Mouse (Mus musculus): ENCODE results near the gene Cpeb4. TPM values are rescaled to one million over a fixed set of nuclear protein-coding genes. Genes with fewer than 3 reads are reported as not detected.

Gene Cpeb4
- polyA plus RNA-seq, 1 experiment from 2014 or later = 3.5 TPM

DNA sequence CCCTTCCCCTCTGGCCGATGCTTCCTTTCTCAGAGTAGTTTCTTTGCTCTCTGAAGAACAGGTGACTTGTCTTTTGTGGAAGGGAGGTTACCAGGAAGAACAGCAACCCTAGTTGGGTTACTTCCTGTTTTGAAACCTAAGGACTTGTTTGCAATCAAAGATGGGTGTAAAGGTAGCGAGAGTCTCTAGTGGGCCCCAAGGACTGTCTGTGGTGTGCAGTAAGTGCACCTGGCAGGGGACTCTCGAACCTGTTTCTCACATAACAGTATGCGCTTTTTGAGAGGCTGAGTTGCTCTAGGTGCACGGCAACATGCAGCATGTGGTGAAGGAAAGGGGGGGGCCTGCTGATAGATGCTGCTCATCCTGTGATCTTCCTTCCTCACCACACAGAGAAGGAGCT is 40.0 kb upstream of the Cpeb4 start:
- no peak for ATAC-seq (ENCODE audit: low read depth)
- WGBS = 75% methylated on average over 5 of the region's 5 CpGs
- no peak overlapping the region for H3K9ac ChIP-seq (ENCODE audit: low read length)
- no peaks in the 10 kb centered on the region for H3K9me3 ChIP-seq (ENCODE audit: control insufficient read depth, low read length)
- H3K36me3 ChIP-seq (ENCODE audit: control insufficient read depth, insufficient read depth, low read length) = no peaks in the 10 kb centered on the region
- no peaks in the 10 kb centered on the region for H3K27me3 ChIP-seq (ENCODE audit: control insufficient read depth, insufficient read depth, low read depth, low read length)
- peaks cover 3% of the 10 kb centered on the region; the same call in 1 of the 2 replicates for H3K4me1 ChIP-seq (replicated peaks; ENCODE audit: control insufficient read depth, insufficient read depth, low read length)
- no peak overlapping the region for H3K27ac ChIP-seq (ENCODE audit: low read length)
- no peak overlapping the region for H3K4me3 ChIP-seq (ENCODE audit: low read length)
- H3K4me2 ChIP-seq (ENCODE audit: low read depth, low read length) = no peak overlapping the region

DNA sequence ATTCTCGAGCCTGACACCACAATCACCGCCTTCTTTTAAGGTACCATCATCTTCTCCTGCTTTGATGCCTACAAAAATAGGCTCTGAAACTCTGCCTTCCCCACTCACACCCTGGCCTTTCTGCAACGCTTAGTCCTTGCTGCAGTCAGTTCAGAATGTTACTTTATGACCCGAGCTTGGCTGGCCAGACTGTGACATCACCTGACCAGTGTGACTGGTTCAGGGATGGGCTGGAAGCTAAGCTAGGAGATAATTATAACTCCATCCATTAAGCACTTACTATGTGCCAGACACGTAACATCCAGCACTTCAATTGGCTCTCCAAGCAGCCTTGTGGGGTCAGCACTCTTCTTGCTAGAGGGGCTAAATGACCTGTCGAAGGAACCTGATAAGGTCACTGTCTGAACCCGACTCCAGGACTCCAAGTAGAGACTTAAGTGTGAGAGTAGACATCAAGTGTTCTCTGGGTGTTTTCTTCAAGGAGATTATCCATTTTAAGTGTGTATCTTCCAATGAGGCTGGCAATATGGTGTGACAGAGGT is 39.5 kb upstream of the Cpeb4 start:
- 60% methylated on average over 7 of the region's 7 CpGs for WGBS
- peaks cover 3% of the 10 kb centered on the region; the same call in 1 of the 2 replicates for H3K4me1 ChIP-seq (replicated peaks; ENCODE audit: control insufficient read depth, insufficient read depth, low read length)

DNA sequence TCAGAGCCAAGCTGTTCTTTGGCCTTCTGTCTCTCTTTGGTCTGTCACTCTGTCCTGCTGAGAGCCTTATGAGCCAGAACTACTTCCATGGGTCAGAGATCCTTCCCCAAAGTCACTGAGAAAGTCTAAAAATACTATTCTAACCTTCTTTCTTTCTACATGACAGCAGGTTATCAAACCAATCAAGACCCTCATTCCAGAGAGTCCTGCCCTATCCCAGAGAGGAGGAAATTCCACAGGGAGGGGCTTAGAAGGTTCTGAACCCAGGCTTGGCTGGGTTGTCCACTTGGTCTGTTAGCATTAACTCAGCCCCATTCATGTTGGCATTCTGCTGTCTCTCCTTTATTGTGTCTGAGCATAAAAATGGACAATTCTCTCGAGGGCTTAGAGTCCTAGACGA is 38.5 kb upstream of the Cpeb4 start:
- 39% methylated on average over 2 of the region's 2 CpGs for WGBS
- H3K27ac ChIP-seq (ENCODE audit: low read length) = no peak overlapping the region
- H3K27me3 ChIP-seq (ENCODE audit: control insufficient read depth, insufficient read depth, low read depth, low read length) = no peaks in the 10 kb centered on the region
- no peak overlapping the region for H3K4me3 ChIP-seq (ENCODE audit: low read length)
- H3K36me3 ChIP-seq (ENCODE audit: control insufficient read depth, insufficient read depth, low read length) = no peaks in the 10 kb centered on the region
- H3K4me2 ChIP-seq (ENCODE audit: low read depth, low read length) = no peak overlapping the region
- no peaks in the 10 kb centered on the region for H3K9me3 ChIP-seq (ENCODE audit: control insufficient read depth, low read length)
- H3K4me1 ChIP-seq (replicated peaks; ENCODE audit: control insufficient read depth, insufficient read depth, low read length) = peaks cover 7% of the 10 kb centered on the region
- ATAC-seq (ENCODE audit: low read depth) = no peak
- no peak overlapping the region for H3K9ac ChIP-seq (ENCODE audit: low read length)

More for the DNA sequence above, 39.5 kb upstream of the Cpeb4 start:
- Histone ChIP-seq H3K27ac (ENCODE audit: low read length) (no peak overlapping the region), H3K36me3 (ENCODE audit: control insufficient read depth, insufficient read depth, low read length) (no peaks in the 10 kb centered on the region), H3K4me2 (ENCODE audit: low read depth, low read length) (no peak overlapping the region), H3K27me3 (ENCODE audit: control insufficient read depth, insufficient read depth, low read depth, low read length) (no peaks in the 10 kb centered on the region), H3K9me3 (ENCODE audit: control insufficient read depth, low read length) (no peaks in the 10 kb centered on the region), H3K4me3 (ENCODE audit: low read length) (no peak overlapping the region), H3K9ac (ENCODE audit: low read length) (no peak overlapping the region)
- ATAC-seq (ENCODE audit: low read depth) = no peak

DNA sequence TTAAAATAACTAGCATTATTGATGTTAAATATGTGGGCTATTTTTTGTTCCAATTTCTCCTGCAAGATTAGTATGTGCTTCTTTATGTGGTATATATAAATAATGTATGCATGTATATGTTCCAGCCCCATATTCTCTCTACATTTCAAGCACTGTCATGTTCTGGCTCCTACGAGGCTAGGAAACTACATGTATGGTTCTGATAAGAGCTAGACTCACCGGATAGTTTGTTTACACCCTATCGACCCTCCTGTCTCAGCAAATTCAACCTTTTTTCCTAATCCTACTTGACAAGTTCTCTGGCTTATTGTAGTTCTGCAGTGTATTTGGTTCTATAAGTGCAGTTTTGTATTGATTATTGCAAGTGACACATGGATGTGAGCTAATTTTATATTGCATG is 36.7 kb upstream of the Cpeb4 start:
- H3K27ac ChIP-seq (ENCODE audit: low read length) = no peak overlapping the region
- no peak overlapping the region for H3K4me3 ChIP-seq (ENCODE audit: low read length)
- H3K4me2 ChIP-seq (ENCODE audit: low read depth, low read length) = no peak overlapping the region
- no peaks in the 10 kb centered on the region for H3K27me3 ChIP-seq (ENCODE audit: control insufficient read depth, insufficient read depth, low read depth, low read length)
- 44% methylated on average over 3 of the region's 3 CpGs for WGBS
- H3K36me3 ChIP-seq (ENCODE audit: control insufficient read depth, insufficient read depth, low read length) = no peaks in the 10 kb centered on the region
- H3K4me1 ChIP-seq (replicated peaks; ENCODE audit: control insufficient read depth, insufficient read depth, low read length) = peaks cover 9% of the 10 kb centered on the region
- H3K9me3 ChIP-seq (ENCODE audit: control insufficient read depth, low read length) = no peaks in the 10 kb centered on the region
- ATAC-seq (ENCODE audit: low read depth) = no peak
- H3K9ac ChIP-seq (ENCODE audit: low read length) = no peak overlapping the region

DNA sequence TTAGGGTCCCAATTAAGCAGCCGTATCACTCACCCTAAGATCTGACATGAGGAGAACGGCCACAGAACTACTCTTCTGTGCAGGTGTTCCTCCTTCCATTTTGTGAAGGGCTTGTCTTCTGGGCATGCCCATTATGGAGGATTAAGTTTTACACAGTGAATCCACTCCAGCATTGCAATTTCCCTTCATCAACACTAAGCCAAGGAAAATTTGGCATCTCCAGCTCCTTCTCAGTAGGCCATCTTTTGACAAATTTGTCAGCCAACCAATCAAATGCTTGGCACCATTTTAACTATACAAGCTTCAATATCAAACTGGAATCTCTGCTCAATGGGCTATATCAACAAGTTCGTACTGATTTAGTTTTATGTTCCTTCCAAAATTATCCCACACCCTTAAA is 34.8 kb upstream of the Cpeb4 start:
- Histone ChIP-seq H3K9me3 (ENCODE audit: control insufficient read depth, low read length) (no peaks in the 10 kb centered on the region), H3K27me3 (ENCODE audit: control insufficient read depth, insufficient read depth, low read depth, low read length) (no peaks in the 10 kb centered on the region), H3K9ac (ENCODE audit: low read length) (no peak overlapping the region), H3K27ac (ENCODE audit: low read length) (no peak overlapping the region), H3K4me2 (ENCODE audit: low read depth, low read length) (no peak overlapping the region), H3K4me3 (ENCODE audit: low read length) (no peak overlapping the region), H3K36me3 (ENCODE audit: control insufficient read depth, insufficient read depth, low read length) (no peaks in the 10 kb centered on the region), H3K4me1 (replicated peaks; ENCODE audit: control insufficient read depth, insufficient read depth, low read length) (peaks cover 9% of the 10 kb centered on the region)
- WGBS = 87% methylated on average over 3 of the region's 3 CpGs
- ATAC-seq (ENCODE audit: low read depth) = no peak

DNA sequence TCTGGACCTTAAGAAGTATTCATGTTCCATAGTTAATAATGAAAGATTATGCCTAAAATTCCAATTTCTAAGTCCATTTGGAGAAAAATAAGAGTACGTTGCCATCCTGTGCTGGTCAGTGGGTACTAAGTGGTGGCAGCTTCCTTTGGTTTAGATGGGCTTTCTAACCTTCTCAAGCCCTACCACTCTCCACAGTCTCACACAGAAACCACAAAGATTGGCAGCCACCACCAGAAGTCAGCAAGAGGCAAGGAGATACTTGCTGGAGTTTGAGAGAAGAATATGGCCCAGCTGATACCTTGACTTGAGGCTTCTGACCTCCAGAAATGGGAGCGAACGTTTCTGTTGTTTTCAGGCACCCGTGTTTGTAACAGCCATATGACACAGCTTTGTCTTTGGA is 34.3 kb upstream of the Cpeb4 start:
- H3K9ac ChIP-seq (ENCODE audit: low read length) = no peak overlapping the region
- H3K27me3 ChIP-seq (ENCODE audit: control insufficient read depth, insufficient read depth, low read depth, low read length) = no peaks in the 10 kb centered on the region
- no peak for ATAC-seq (ENCODE audit: low read depth)
- 88% methylated on average over 4 of the region's 4 CpGs for WGBS
- H3K36me3 ChIP-seq (ENCODE audit: control insufficient read depth, insufficient read depth, low read length) = no peaks in the 10 kb centered on the region
- H3K4me1 ChIP-seq (replicated peaks; ENCODE audit: control insufficient read depth, insufficient read depth, low read length) = peaks cover 9% of the 10 kb centered on the region
- no peak overlapping the region for H3K27ac ChIP-seq (ENCODE audit: low read length)
- H3K9me3 ChIP-seq (ENCODE audit: control insufficient read depth, low read length) = no peaks in the 10 kb centered on the region
- no peak overlapping the region for H3K4me3 ChIP-seq (ENCODE audit: low read length)
- no peak overlapping the region for H3K4me2 ChIP-seq (ENCODE audit: low read depth, low read length)

DNA sequence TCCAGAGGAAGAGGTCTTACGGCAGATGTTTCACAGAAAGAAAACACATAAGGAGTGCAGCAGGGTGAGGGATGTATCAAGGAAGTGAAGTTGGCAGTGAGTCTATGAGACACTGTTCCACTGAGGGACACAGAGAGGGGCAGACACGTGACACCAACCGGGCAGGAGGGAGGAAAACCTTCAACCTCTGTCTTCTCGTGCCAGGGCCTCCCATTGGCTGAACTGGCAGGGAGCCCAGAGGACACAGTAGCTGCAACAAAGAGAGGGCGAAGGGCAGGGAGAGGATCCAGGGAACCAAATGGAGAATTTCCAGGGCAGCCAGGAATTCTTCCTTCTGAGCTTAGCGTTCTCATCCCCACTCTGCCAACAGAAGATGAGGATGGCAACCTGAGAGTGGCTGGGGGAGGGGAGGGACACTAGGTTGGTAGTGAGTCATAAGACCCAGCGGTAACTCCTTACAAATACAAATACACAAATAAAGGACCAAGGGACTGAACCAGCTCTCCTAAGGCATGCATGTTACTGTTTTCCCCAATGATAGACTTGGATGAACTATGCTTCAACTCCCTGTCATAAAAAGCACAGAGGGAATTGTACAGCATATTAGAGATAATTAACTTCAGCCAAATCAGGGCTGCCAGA is 33.4 kb upstream of the Cpeb4 start:
- 0 out of 2 replicates have a peak overlapping the region, but pooled peaks have one; percentile 23 for H3K27ac ChIP-seq (ENCODE audit: low read length)
- H3K4me2 ChIP-seq (ENCODE audit: low read depth, low read length) = no peak overlapping the region
- H3K27me3 ChIP-seq (ENCODE audit: control insufficient read depth, insufficient read depth, low read depth, low read length) = no peaks in the 10 kb centered on the region
- peaks cover 9% of the 10 kb centered on the region for H3K4me1 ChIP-seq (replicated peaks; ENCODE audit: control insufficient read depth, insufficient read depth, low read length)
- H3K9ac ChIP-seq (ENCODE audit: low read length) = no peak overlapping the region
- 28% methylated on average over 7 of the region's 7 CpGs for WGBS
- H3K9me3 ChIP-seq (ENCODE audit: control insufficient read depth, low read length) = no peaks in the 10 kb centered on the region
- no peak overlapping the region for H3K4me3 ChIP-seq (ENCODE audit: low read length)
- ATAC-seq (ENCODE audit: low read depth) = peak; percentile 93
- no peaks in the 10 kb centered on the region for H3K36me3 ChIP-seq (ENCODE audit: control insufficient read depth, insufficient read depth, low read length)

DNA sequence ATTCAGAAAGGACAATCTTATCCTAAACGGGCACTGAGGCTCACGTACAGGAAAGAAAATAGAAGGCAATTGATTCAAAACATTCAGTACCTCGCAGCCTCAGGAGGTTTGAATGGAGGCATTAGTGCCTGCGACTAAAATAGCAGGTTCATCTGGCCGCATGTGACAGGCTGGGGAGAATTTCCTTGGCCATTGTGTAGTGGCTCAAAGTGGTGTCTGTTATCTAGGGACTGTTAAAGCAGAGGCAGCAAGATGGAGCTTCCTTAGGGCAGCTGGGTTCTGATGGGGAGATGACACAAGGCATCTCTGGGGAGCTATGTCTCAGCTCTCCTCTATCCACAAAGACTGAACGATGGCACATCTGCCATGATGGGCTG is 32.9 kb upstream of the Cpeb4 start:
- 67% methylated on average over 6 of the region's 6 CpGs for WGBS
- no peak overlapping the region for H3K4me3 ChIP-seq (ENCODE audit: low read length)

DNA sequence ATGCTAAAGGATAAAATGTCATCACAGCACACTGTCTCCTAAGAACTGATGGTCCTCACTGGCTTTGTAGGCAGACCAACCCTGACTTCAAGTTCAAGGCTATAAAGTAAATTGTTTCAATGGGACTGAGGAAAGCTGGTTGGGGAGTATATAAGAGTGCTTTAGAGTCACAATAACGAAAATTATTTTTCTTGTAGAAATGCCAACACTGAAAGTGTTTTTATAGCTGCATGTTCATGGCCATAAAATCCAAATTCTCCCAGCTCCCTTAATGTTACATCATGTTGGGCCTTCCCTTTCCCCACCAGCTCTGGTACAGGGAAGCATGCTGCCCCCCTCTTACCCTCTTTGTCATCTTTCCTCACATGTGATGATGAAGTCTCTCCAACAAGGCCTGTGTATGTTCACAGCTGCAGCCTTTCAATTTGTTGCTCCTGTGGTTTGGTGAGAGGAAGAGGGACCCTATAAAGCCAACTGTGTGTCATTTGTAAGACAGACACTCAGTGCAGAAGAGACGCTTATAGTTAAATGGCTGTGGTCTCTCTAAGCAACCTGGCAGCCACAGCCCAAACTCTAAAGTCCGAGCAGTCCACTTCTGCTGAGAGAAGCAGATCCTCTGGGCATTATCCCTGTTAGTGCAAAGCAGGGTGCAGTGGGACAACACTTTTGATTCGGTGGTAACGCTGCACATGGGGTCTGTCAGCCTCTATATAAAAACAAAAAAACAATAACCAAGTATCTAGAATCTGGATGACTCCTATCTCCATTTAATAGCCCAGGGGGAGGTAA is 29.6 kb upstream of the Cpeb4 start:
- 72% methylated on average over 5 of the region's 5 CpGs for WGBS
- H3K4me1 ChIP-seq (replicated peaks; ENCODE audit: control insufficient read depth, insufficient read depth, low read length) = peaks cover 9% of the 10 kb centered on the region
- no peaks in the 10 kb centered on the region for H3K27me3 ChIP-seq (ENCODE audit: control insufficient read depth, insufficient read depth, low read depth, low read length)
- no peak overlapping the region for H3K4me2 ChIP-seq (ENCODE audit: low read depth, low read length)
- H3K27ac ChIP-seq (ENCODE audit: low read length) = no peak overlapping the region
- no peaks in the 10 kb centered on the region for H3K36me3 ChIP-seq (ENCODE audit: control insufficient read depth, insufficient read depth, low read length)
- no peak overlapping the region for H3K4me3 ChIP-seq (ENCODE audit: low read length)
- no peak for ATAC-seq (ENCODE audit: low read depth)
- H3K9me3 ChIP-seq (ENCODE audit: control insufficient read depth, low read length) = no peaks in the 10 kb centered on the region
- H3K9ac ChIP-seq (ENCODE audit: low read length) = no peak overlapping the region

More for the DNA sequence above, 32.9 kb upstream of the Cpeb4 start:
- Histone ChIP-seq H3K36me3 (ENCODE audit: control insufficient read depth, insufficient read depth, low read length) (no peaks in the 10 kb centered on the region), H3K9me3 (ENCODE audit: control insufficient read depth, low read length) (no peaks in the 10 kb centered on the region), H3K9ac (ENCODE audit: low read length) (no peak overlapping the region), H3K4me1 (replicated peaks; ENCODE audit: control insufficient read depth, insufficient read depth, low read length) (peaks cover 9% of the 10 kb centered on the region), H3K27ac (ENCODE audit: low read length) (no peak overlapping the region), H3K4me2 (ENCODE audit: low read depth, low read length) (no peak overlapping the region), H3K27me3 (ENCODE audit: control insufficient read depth, insufficient read depth, low read depth, low read length) (no peaks in the 10 kb centered on the region)
- no peak for ATAC-seq (ENCODE audit: low read depth)
